8 mouse cellular contexts compared by ENCODE assay signal in genomic region chr2:156862772-156863486, GRCm38 (mm10). TPM values are rescaled to one million over a fixed set of nuclear protein-coding genes. Genes with fewer than 3 reads are reported as not detected.
DNase-seq lines count a peak whose midpoint lies in the region; ATAC-seq lines count a peak whose summit lies in the region.

Gene Rab5if (plus strand): TSS chr2:156863128.

- H3K4me2 ChIP-seq in hindbrain, embryonic 15.5 days = peak within 1 kb of the TSS; percentile 78

- no peaks in the 10 kb centered on the region for H3K27me3 ChIP-seq in hindbrain, embryonic 15.5 days

- H3K36me3 ChIP-seq in hindbrain, embryonic 15.5 days = peaks cover 20% of the 10 kb centered on the region

- WGBS in hindbrain, embryonic 15.5 days = under 1% methylated on average over 75 of the region's 98 CpGs

- H3K9ac ChIP-seq in hindbrain, embryonic 15.5 days = peak within 1 kb of the TSS; percentile 86

- peak; percentile 97 for DNase-seq in R1 (ENCODE audit: low read depth, low spot score)
- peak; percentile 99 for DNase-seq in cerebellum, postnatal 25 days
- DNase-seq in frontal cortex, postnatal 36 days (ENCODE audit: low spot score in 2 of 2) = peak; percentile 98
- DNase-seq in left cerebral cortex, adult 11 months (ENCODE audit: low spot score) = peak; percentile 94
- peak; percentile 99 for DNase-seq in lung, postnatal 4 days
- DNase-seq in retina, postnatal 7 days (ENCODE audit: low read depth, low spot score) = peak; percentile 93
- peak; percentile 94 for DNase-seq in urinary bladder, adult 2 months (ENCODE audit: low spot score)

- peak within 1 kb of the TSS; percentile 86 for H3K4me3 ChIP-seq in hindbrain, embryonic 15.5 days

- H3K4me1 ChIP-seq in hindbrain, embryonic 15.5 days (replicated peaks) = peaks cover 28% of the 10 kb centered on the region

- no peaks in the 10 kb centered on the region for H3K9me3 ChIP-seq in hindbrain, embryonic 15.5 days

- H3K27ac ChIP-seq in hindbrain, embryonic 15.5 days (replicated peaks) = peak within 1 kb of the TSS; percentile 90

- peak; percentile 96 for ATAC-seq in hindbrain, embryonic 15.5 days (ENCODE audit: low FRiP score, low read depth)

RNA-seq across cellular contexts. Expression of gene Rab5if, which starts in this region (rescaled TPM):
- polyA plus RNA-seq in hindbrain, embryonic 15.5 days (2015; fragmentation: Nextera tagmentation; extraction: Ambion mirVana) = 145 and 148 TPM in 2 replicates
- polyA plus RNA-seq in urinary bladder, adult 2 months (2012; rRNA removed) = 110 and 134 TPM in 2 replicates

Comparison
In these comparisons a context has a peak if more than half of its experiments do, and no peak if none do; other contexts are left out.
1. Peak in every context shown above with its lines: DNase-seq, ATAC-seq, H3K4me3 ChIP-seq and H3K27ac ChIP-seq.